Mouse (Mus musculus) thymus, adult 18-20 months (tissue): Measurements from ENCODE around the gene Asb2.
A peak's percentile ranks its signal among the peaks of the same experiment; 100 is the strongest.

Source experiments
- DNase-seq, 2 experiments: peaks; one replicate each; pipeline ENCODE4 v3.0.0; 2022; ENCODE audit warnings: mixed read lengths in 2 of 2

Gene Asb2

DNA sequence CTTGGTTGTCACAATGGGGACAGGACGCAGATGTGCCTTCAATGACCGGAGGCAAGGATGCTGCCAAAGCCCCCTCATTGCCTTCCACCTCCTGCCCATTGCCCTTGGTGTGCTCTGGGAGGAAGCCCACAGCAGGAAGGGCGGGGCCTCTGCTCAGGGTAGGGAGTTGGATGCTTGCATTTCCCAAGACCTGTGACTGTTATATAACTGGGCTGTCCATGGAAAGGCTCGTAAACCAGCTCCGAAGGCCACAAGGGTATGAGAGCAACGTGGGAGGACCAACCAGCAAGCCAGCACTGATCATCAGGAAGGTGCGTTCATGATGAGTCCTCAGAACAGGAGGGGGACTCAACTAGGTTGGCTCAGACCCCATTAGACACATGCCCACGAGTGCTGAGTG, 5.0 kb upstream of the Asb2 start:
- DNase-seq: no peak

DNA sequence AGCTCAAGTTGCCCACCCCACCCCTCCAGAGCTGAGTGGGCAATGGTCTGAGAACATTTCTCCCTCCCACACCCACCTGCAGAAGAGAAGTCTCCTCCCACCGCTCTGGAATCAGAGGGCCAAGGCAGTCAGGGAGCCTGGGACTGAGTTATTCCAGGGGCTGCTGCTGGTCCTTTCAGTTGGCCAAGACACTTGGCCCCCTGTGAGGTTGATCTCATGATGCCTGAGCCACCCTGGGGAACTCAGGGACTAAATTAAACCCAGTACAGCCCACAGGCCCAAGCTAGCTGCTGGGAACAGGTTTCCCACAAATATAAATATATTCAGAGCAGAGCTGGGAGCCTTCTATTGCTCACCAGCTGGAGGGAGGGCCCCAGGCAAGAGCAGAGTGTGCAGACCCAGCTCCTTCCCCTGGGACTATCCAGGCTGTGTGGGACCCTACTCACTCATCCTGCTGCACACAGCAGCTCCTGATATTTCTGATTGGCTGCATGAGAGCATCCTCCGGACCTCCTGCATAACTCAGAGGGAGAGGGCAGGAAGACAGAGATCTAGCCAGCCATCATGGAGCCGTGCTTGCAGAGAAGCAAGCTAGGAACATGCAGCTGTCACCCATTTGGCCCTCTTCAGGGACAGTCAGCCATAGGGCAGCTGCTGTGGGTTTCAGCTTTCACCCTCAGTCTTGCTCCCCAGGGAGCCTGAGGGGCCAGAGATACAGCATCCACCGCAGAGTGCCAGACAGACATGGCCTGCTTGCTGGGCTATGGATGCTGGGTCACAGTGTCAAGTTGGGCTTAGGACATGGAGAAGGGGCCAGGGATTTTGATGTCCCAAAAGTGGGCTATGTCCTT, 3.4 kb upstream of the Asb2 start:
- DNase-seq: no peak

GRCm38 (mm10) chr12:103358216-103358615, 2.4 kb upstream of the Asb2 start:
- no peak for DNase-seq

DNA sequence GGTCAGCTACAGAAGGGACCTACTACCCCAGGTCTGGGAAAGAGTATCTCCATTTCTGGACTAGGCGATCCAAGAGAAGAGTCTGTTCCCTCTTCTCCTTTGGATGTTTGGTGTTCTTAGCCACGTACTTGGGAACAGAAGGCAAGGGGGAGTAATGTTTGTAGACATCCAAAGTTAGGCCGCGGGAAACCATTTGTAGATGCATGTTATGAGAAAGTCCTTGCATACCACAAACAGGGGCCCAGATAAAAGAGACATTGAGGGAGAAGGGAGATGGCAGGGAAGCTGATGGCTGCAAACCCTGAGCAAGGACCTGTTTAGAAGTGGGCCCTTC, 581 bp upstream of the Asb2 start:
- no peak for DNase-seq

DNA sequence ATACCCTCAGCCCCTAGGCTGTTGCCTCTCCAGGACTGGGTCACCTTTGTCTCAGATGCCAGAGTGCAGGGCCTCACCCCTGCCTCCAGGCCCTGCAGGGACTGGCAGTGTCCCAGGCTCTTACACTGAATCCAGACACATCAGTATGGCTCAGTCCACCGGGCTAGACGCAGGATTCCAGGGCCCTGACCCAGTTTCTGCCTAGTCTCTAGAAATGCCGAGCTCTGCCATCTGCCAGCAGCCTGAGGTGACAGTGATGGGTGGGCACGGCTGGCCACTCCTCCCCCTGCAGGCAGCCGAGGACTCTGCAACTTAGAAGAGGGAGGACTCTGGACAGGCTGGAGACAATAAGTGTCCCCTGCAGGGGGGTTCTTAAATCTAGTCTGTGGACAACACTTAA, 2.3 kb downstream of the Asb2 start:
- no peak for DNase-seq

GRCm38 (mm10) chr12:103352735-103353134, 3.1 kb downstream of the Asb2 start:
- DNase-seq: no peak

GRCm38 (mm10) chr12:103348506-103348905, 7.3 kb downstream of the Asb2 start:
- peak in 1 of 2 experiments; percentile 61 for DNase-seq

- DNase-seq: no peak
Observed at GRCm38 (mm10) chr12:103347406-103347805, 8.4 kb downstream of the Asb2 start.

- DNase-seq: no peak
Observed at GRCm38 (mm10) chr12:103346945-103347344, 8.9 kb downstream of the Asb2 start.

- no peak for DNase-seq
Observed at GRCm38 (mm10) chr12:103344934-103345333, 10.9 kb downstream of the Asb2 start.

DNA sequence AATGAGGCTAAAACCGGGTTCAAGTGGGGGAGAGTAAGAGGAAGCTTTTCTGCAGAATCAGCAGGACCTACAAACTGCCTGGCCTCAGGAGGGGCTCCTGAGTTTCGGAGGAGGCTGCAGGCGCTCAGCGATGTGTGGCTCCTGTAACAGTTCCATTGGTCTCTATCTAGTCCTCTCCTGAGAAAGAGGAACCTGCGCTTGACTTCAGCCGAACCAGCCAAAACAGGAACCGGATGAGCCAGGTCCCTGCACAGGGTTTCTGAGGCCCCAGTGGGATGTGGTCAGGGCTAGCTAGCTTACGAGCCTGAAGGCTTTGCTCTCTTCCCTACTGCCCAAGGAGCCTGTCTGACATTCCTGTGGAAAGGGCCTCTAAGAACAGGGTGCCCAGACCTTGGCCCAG, 12.3 kb downstream of the Asb2 start:
- DNase-seq: peak in 1 of 2 experiments; percentile 62

GRCm38 (mm10) chr12:103341212-103341611, 14.6 kb downstream of the Asb2 start:
- DNase-seq: peak in 1 of 2 experiments; percentile 59

GRCm38 (mm10) chr12:103338162-103338798, 17.5 kb downstream of the Asb2 start:
- no peak for DNase-seq

DNA sequence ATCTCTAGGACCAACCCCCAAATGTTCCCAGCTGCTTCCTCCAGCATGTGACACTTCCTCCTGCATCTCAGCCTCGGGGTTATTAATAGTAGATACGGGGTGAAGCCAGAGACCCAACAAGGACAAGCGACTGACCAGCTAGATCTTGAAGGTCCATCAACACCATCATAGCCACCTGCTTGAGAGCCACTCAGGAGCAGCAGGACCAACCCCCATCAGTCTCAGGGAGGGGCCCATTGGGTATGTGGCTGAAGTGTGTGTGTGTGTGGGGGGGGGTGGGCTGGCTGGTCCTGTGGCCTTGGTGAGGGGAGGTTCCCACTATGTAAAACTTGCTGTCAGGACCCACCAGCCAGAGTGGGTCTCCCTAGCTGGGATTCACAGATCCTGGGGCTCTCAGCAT, 19.0 kb downstream of the Asb2 start:
- no peak for DNase-seq

DNA sequence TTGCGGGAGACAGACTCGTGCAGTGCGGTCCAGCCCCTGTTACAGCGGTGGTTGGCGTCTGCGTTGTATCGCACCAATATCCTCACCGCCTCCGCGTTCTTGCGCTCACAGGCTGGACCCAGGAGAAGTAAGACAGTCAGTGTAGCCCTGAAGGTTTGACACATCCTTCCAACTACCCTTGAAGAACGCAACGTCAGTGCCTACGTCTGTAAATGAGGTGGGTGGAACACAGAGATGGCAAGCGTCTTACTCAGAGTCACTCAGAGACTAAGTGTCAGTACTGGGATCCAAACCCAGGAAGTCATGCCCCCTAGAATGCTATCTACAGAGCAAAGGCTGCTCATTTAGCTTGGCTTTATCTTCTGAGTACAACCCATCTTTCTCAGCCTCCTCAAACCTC, 22.4 kb downstream of the Asb2 start:
- no peak for DNase-seq

DNA sequence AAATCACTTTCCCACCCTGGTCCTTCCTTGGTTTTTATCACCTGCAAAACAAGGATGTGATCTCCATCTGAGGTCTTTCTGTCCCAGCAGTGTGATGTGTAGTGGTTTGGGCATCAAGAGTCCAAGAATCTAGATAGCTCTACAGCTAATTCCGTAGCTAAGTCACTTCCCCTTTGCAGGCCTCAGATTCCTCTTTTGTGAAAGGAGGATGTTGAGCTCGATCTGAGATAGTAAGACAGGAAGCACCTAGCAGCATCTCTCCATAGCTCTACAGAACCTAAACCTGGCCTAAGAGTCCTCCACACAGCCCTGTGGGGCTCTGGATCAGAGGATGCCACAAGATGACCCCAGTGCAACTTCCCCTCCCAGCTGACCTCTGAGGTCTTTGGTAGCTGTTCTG, 22.9 kb downstream of the Asb2 start:
- DNase-seq: no peak

GRCm38 (mm10) chr12:103331491-103331890, 24.3 kb downstream of the Asb2 start:
- peak; percentile 54 to 81 for DNase-seq

DNA sequence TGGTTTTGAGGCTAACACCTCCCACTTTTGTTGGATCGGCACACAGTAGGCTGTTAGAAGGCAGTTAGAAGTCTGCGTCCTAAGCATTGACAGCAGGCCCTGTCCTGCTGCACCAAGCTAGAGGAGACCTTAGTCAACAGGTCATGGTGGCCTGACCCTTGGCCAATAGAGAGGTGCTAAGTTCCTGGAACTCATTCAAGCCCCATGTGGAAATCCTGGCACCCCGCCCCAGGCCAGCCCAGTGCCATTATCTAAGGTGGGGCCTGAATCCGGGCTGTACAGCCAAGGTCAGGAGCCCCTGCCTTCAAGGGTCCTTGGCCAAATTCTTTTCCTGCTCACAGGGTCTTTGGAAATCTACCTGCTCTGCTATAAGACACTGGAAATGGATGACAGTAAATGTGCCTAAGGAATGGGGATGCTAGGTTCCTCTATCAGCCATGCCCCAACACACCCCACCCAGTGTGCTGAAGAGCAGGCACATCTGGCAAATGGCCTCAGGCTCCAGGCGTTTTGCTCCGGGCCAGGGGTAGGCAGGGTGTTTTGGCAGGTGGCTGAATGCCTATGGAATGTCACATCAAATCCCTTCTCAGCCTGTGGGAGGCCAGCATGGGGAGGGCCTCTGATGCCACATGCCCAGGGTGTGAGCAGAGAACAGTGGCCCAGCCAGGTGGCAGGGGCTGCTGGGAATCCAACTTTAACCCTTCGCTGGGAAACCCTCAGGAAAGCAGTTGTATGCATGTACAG, 27.2 kb downstream of the Asb2 start:
- DNase-seq: no peak

DNA sequence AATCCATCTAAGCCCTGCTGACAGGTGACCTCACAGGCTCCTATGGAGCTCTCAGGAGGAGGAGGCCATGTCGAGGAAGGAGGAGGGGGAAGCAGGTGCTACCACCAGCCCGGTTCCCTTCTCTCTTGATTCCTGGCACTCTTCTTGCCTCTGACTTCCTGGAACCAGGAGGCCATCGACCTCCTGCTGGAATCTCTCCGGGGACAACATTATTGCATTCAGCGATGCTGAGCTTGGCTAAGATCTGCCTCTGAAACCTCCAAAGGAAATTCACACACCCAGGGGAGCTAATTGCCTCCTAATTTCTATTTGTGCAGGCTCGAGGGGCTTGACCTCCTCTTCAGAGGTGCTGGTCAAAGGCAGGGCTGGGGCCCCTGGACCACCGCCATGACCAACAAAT, 28.7 kb downstream of the Asb2 start:
- DNase-seq: no peak

- DNase-seq: no peak
Observed at GRCm38 (mm10) chr12:103326569-103326968, 29.2 kb downstream of the Asb2 start.

DNA sequence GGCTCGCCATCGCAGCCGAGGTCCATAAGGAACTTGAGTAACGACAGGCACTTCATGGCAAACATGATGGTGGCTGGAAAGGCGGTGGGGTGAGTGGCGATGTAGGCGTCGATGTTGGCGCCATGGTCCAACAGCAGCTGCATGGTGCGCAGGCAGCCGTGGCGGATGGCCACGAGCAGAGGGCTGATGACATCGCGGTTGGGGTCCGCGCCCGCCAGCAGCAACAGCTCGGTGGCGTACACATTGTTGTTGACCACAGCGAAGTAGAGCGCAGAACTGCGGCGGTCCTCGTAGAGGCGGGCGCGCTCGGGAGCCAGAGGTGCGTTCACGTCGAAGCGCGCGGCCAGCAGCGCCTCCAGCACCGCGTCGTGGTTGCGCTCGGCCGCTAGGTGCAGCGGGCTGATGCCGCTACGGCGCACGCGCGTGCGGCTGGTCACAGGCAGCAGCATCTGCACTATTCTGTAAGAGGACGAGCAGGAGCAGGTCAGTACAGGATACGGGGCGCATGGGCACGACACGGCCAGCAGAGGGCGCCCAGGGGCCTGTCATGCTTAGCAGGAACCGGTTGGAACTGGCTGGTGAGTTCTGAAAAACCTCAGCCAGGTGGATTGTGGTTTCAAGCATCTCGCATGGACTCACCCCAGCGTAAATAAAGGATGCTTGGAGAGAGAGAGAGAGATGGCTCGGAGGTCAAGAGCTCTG, 30.5 kb downstream of the Asb2 start:
- DNase-seq: peak; percentile 80 to 85

GRCm38 (mm10) chr12:103322801-103323200, 33.0 kb downstream of the Asb2 start:
- DNase-seq: no peak
